Mouse (Mus musculus): ENCODE measurements at regions not wholly inside any gene's neighbourhood (a gene's known extent, or its start where the extent isn't known, plus 50 kb on each side); places are given as distances from the start of the nearest gene placed in this dataset.

- TF ChIP-seq CTCF (IDR thresholded peaks at IDR 0.05; ENCODE audit: low read depth, low read length) = no peak
- no peak for TF ChIP-seq POLR2A (IDR thresholded peaks at IDR 0.05; ENCODE audit: extremely low read depth, insufficient read depth, low read length)
These were observed 214.0 kb upstream of the Igfbp3 start for GRCm38 (mm10) chr11:7427771-7428170.
